Mouse (Mus musculus) ES-Bruce4 (cell line): ENCODE data around the gene Cdh13. TPM values are rescaled to one million over a fixed set of nuclear protein-coding genes. Genes with fewer than 3 reads are reported as not detected.

Source experiments
- H3K27ac ChIP-seq: 2 replicates; pipeline ENCODE4 v1.5.1; 2012; ENCODE audit warnings: low read length, inconsistent platforms; ENCODE audit not compliant: insufficient read depth
- H3K27me3 ChIP-seq: 2 replicates; pipeline ENCODE4 v1.6.1; 2012; ENCODE audit warnings: mild to moderate bottlenecking, low read length, inconsistent platforms; ENCODE audit not compliant: control insufficient read depth, poor library complexity, insufficient read depth, severe bottlenecking
- H3K36me3 ChIP-seq: 2 replicates; pipeline ENCODE4 v1.6.1; 2012; ENCODE audit warnings: inconsistent platforms, mild to moderate bottlenecking, low read length, moderate library complexity; ENCODE audit not compliant: control insufficient read depth, poor library complexity, insufficient read depth, severe bottlenecking
- H3K4me1 ChIP-seq: one replicate; pipeline ENCODE4 v1.8.1; 2011; ENCODE audit warnings: low read length; ENCODE audit not compliant: control insufficient read depth, insufficient read depth
- H3K4me3 ChIP-seq: 2 replicates; pipeline ENCODE4 v1.5.1; 2011; ENCODE audit warnings: low read depth, mild to moderate bottlenecking, low read length
- H3K9ac ChIP-seq: 2 replicates; pipeline ENCODE4 v1.6.1; 2012; ENCODE audit warnings: low read depth, mild to moderate bottlenecking, inconsistent platforms; ENCODE audit not compliant: poor library complexity, severe bottlenecking
- H3K9me3 ChIP-seq: replicated peaks from 2 replicates; pipeline ENCODE4 v1.6.1; 2012; ENCODE audit warnings: mild to moderate bottlenecking, low read length, inconsistent platforms; ENCODE audit not compliant: control insufficient read depth, poor library complexity, insufficient read depth, severe bottlenecking
- CTCF ChIP-seq: IDR thresholded peaks from one replicate; pipeline ENCODE4 v1.8.1; 2011; ENCODE audit warnings: low read depth, low read length
- EP300 ChIP-seq: IDR thresholded peaks from 2 replicates; pipeline ENCODE4 v1.6.1; 2011; ENCODE audit warnings: low read depth, low read length; ENCODE audit not compliant: insufficient read depth
- POLR2A ChIP-seq: IDR thresholded peaks from one replicate; pipeline ENCODE4 v1.8.1; 2011; ENCODE audit warnings: low read length; ENCODE audit not compliant: insufficient read depth
- polyA plus RNA-seq: library from polyadenylated mRNA; stranded (reverse); fragments of >200 nt; gene quantifications from 2 replicates; pipeline ENCODE4 v1.2.4, GENCODE M21; 2011; ENCODE audit warnings: low read depth; ENCODE audit not compliant: missing spikeins, insufficient read depth, insufficient read length

Cdh13 gene
- polyA plus RNA-seq, 1 experiment = 2.0 TPM

GRCm38 (mm10) chr8:119057876-119058275 is 774.3 kb downstream of the Cdh13 start:
- Histone ChIP-seq H3K4me1 (no peaks in the 10 kb centered on the region), H3K27me3 (no peaks in the 10 kb centered on the region), H3K9ac (no peak overlapping the region), H3K4me3 (no peak overlapping the region), H3K9me3 (no peaks in the 10 kb centered on the region), H3K27ac (no peak overlapping the region), H3K36me3 (no peaks in the 10 kb centered on the region)
- TF ChIP-seq EP300 (no peak), CTCF (no peak), POLR2A (no peak)

DNA sequence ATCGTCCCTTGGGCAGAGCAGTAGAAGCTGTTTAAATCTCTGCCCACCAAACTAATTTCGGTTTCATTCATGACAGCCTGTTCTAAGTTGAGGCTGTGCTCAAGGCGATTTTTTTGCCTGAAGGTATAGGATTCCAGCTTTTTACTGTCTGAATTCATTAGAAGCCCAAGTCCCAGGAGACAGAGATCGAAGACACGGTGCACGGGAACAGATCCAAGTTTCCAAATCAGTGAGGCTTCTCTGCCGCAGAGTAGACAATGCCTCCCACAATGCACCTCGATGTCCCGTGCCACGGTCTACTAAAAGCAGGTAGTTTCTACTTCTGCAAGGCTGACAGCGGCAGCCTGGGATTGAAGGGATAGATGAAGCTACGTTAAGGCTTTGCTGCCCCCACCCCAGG is 778.1 kb downstream of the Cdh13 start:
- no peak overlapping the region for H3K9ac ChIP-seq
- H3K4me3 ChIP-seq = no peak overlapping the region
- no peak overlapping the region for H3K27ac ChIP-seq
- TF ChIP-seq POLR2A (no peak), CTCF (no peak), EP300 (no peak)
- no peaks in the 10 kb centered on the region for H3K4me1 ChIP-seq
- no peaks in the 10 kb centered on the region for H3K27me3 ChIP-seq
- no peaks in the 10 kb centered on the region for H3K36me3 ChIP-seq
- no peaks in the 10 kb centered on the region for H3K9me3 ChIP-seq

DNA sequence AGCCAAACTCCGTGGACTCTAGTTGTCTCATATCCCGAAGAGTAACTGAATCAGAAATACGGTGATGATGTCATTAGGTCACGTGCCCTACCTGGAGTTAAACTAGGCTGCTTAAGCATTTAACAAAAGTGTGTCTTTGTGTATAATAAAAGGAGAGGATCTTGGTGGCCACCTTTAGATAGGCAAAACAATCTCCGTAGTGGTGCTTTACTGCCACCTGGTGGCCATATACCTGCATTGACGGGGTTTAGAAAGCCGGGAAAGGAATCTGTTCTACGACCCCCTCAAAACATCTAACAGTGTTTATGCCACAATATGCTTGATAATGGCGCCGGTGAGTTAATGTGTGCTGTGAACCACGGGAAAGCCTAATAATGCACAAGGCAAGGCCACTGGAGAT is 781.0 kb downstream of the Cdh13 start:
- no peak overlapping the region for H3K9ac ChIP-seq
- no peaks in the 10 kb centered on the region for H3K36me3 ChIP-seq
- H3K27ac ChIP-seq = no peak overlapping the region
- no peaks in the 10 kb centered on the region for H3K27me3 ChIP-seq
- no peak overlapping the region for H3K4me3 ChIP-seq
- no peaks in the 10 kb centered on the region for H3K4me1 ChIP-seq
- H3K9me3 ChIP-seq = no peaks in the 10 kb centered on the region
- TF ChIP-seq CTCF = peak; percentile 8
- TF ChIP-seq EP300 = no peak

DNA sequence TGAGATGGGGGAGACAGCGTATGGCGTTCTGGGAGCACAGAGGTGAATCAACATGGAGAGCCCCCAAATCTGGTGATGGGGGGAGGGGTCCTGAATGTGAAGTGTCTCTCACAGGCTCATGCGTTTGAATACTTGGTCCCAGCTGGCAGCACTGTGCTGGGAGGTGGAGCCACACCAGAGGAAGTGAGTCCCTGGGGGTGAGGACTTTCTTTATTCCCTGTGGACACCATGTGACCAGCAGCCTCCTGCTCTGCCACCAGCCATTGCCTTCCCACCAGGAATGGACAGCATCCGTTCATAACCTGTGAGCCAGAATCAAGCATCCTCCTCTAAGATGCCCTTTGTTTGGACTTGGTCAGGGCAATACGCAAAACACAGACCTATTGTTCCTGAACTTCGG is 788.8 kb downstream of the Cdh13 start:
- Histone ChIP-seq H3K4me3 (no peak overlapping the region), H3K27me3 (no peaks in the 10 kb centered on the region), H3K36me3 (no peaks in the 10 kb centered on the region), H3K9ac (no peak overlapping the region), H3K4me1 (no peaks in the 10 kb centered on the region), H3K27ac (no peak overlapping the region), H3K9me3 (no peaks in the 10 kb centered on the region)
- TF ChIP-seq POLR2A = no peak
- TF ChIP-seq EP300 = no peak
- no peak for TF ChIP-seq CTCF

GRCm38 (mm10) chr8:119085022-119085421 is 801.5 kb downstream of the Cdh13 start:
- TF ChIP-seq EP300 (no peak), POLR2A (no peak), CTCF (no peak)
- no peak overlapping the region for H3K4me3 ChIP-seq
- no peaks in the 10 kb centered on the region for H3K9me3 ChIP-seq
- H3K4me1 ChIP-seq = no peaks in the 10 kb centered on the region
- no peaks in the 10 kb centered on the region for H3K36me3 ChIP-seq
- no peaks in the 10 kb centered on the region for H3K27me3 ChIP-seq
- H3K9ac ChIP-seq = no peak overlapping the region
- H3K27ac ChIP-seq = no peak overlapping the region

- TF ChIP-seq POLR2A = no peak
- TF ChIP-seq EP300 = no peak
- TF ChIP-seq CTCF = no peak
Measured at GRCm38 (mm10) chr8:119098261-119098660, 814.7 kb downstream of the Cdh13 start.

More at GRCm38 (mm10) chr8:119098261-119098660, 814.7 kb downstream of the Cdh13 start:
- H3K27me3 ChIP-seq = no peaks in the 10 kb centered on the region
- H3K9ac ChIP-seq = no peak overlapping the region
- no peaks in the 10 kb centered on the region for H3K9me3 ChIP-seq
- H3K36me3 ChIP-seq = no peaks in the 10 kb centered on the region
- H3K4me3 ChIP-seq = no peak overlapping the region
- no peak overlapping the region for H3K27ac ChIP-seq
- H3K4me1 ChIP-seq = no peaks in the 10 kb centered on the region
